In the genomic region with DNA sequence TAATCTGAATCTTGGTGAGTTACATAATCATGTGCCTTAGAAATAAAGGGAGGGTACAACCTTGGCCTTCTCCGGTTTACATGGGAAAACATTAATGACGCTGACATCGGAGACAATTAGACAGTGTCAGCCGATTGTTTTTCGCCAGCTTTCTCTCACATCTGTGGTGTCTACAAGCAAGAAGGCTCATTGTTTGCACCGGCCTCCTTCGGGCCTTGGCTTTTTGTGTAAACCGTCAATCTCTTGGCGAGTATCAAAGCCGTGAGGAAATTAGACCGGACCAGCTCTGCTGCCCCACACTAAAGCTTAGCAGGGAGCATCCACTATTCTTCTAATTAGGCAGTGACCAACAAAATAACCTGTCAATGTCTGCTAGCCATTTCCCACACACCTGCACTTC, we compare ENCODE assay signal across 19 mouse cellular contexts. TPM values are rescaled to one million over a fixed set of nuclear protein-coding genes. Genes with fewer than 3 reads are reported as not detected.
DNase-seq lines count a peak whose midpoint lies in the region; ATAC-seq and TF ChIP-seq lines count a peak whose summit lies in the region.
"Had no signal": no experiment of that assay in that cellular context is flagged by ENCODE, and none has a peak within 500 bp of the region (broad histone marks: within the 10 kb centered on the region; RNA-seq: fewer than 3 reads in every experiment).

No protein-coding gene starts in this region.

- peak; percentile 54 for DNase-seq in hindbrain, embryonic 10.5 days (ENCODE audit: low spot score)
- peak; percentile 56 for DNase-seq in embryonic facial prominence, embryonic 11.5 days (ENCODE audit: low spot score)
- DNase-seq in midbrain, postnatal 0 days (ENCODE audit: low spot score): peak; percentile 2
- no peak for DNase-seq in heart, postnatal 10 days
- no peak for DNase-seq in kidney, adult 8-10 months
- DNase-seq: cerebellum, adult 2 months; gastrocnemius, adult 2 months; kidney, postnatal 25 days had no signal

- ATAC-seq in hindbrain, embryonic 16.5 days: no peak
- ATAC-seq in embryonic facial prominence, embryonic 11.5 days (replicated peaks; ENCODE audit: insufficient number of reproducible peaks, low FRiP score, low TSS enrichment, low read depth): 0 out of 2 replicates have a peak, but pooled peaks have one; percentile 23
- no peak for ATAC-seq in hindbrain, embryonic 13.5 days (ENCODE audit: low FRiP score)
- no peak for ATAC-seq in midbrain, postnatal 0 days (ENCODE audit: low FRiP score)
- ATAC-seq in heart, embryonic 12.5 days (ENCODE audit: insufficient number of reproducible peaks, low FRiP score): no peak
- ATAC-seq: intestine, embryonic 16.5 days had no signal

- H3K4me1 ChIP-seq in hindbrain, embryonic 10.5 days (replicated peaks): peaks cover 45% of the 10 kb centered on the region
- peaks cover 6% of the 10 kb centered on the region for H3K4me1 ChIP-seq in hindbrain, embryonic 16.5 days (ENCODE audit: control insufficient read depth, insufficient read depth, low read depth, low read length)
- no peaks in the 10 kb centered on the region for H3K4me1 ChIP-seq in embryonic facial prominence, embryonic 11.5 days (ENCODE audit: control insufficient read depth, insufficient read depth, low read length)
- H3K4me1 ChIP-seq in hindbrain, embryonic 13.5 days (replicated peaks): peaks cover 6% of the 10 kb centered on the region
- H3K4me1 ChIP-seq in midbrain, postnatal 0 days (ENCODE audit: insufficient read depth, low read length): no peaks in the 10 kb centered on the region
- no peaks in the 10 kb centered on the region for H3K4me1 ChIP-seq in heart, embryonic 12.5 days (replicated peaks)
- H3K4me1 ChIP-seq: embryonic facial prominence, embryonic 12.5 days had no signal

- no peak overlapping the region for H3K27ac ChIP-seq in hindbrain, embryonic 10.5 days
- H3K27ac ChIP-seq in hindbrain, embryonic 16.5 days (ENCODE audit: low read depth, low read length): no peak overlapping the region
- no peak overlapping the region for H3K27ac ChIP-seq in embryonic facial prominence, embryonic 11.5 days (replicated peaks; ENCODE audit: low read depth, low read length)
- H3K27ac ChIP-seq in hindbrain, embryonic 13.5 days: no peak overlapping the region
- H3K27ac ChIP-seq in midbrain, postnatal 0 days (ENCODE audit: low read depth, low read length): no peak overlapping the region
- no peak overlapping the region for H3K27ac ChIP-seq in heart, embryonic 12.5 days (ENCODE audit: poor library complexity, severe bottlenecking)
- H3K27ac ChIP-seq: embryonic facial prominence, embryonic 12.5 days; gastrocnemius, adult 2 months had no signal

- H3K27me3 ChIP-seq in hindbrain, embryonic 10.5 days (ENCODE audit: insufficient read depth, poor library complexity, severe bottlenecking): peaks cover 69% of the 10 kb centered on the region
- H3K27me3 ChIP-seq in hindbrain, embryonic 16.5 days (replicated peaks; ENCODE audit: control insufficient read depth, insufficient read depth, low read length): no peaks in the 10 kb centered on the region; the same call in 1 of the 2 replicates
- no peaks in the 10 kb centered on the region for H3K27me3 ChIP-seq in embryonic facial prominence, embryonic 11.5 days (ENCODE audit: control insufficient read depth, insufficient read depth, low read length)
- H3K27me3 ChIP-seq in hindbrain, embryonic 13.5 days: peaks cover 36% of the 10 kb centered on the region
- peaks cover 10% of the 10 kb centered on the region; the same call in 1 of the 2 replicates for H3K27me3 ChIP-seq in midbrain, postnatal 0 days (ENCODE audit: insufficient read depth, low read length)
- peaks cover 7% of the 10 kb centered on the region; the same call in 1 of the 2 replicates for H3K27me3 ChIP-seq in heart, embryonic 12.5 days (replicated peaks)

- intact Hi-C loops in heart, postnatal 10 days (cut with DNase I): no loop called here

- TF ChIP-seq CTCF in midbrain, postnatal 0 days (IDR thresholded peaks at IDR 0.05): no peak

- no peak overlapping the region for H3K4me3 ChIP-seq in hindbrain, embryonic 10.5 days
- H3K4me3 ChIP-seq in hindbrain, embryonic 16.5 days (ENCODE audit: low read length): no peak overlapping the region
- no peak overlapping the region for H3K4me3 ChIP-seq in embryonic facial prominence, embryonic 11.5 days (ENCODE audit: low read depth, low read length)
- no peak overlapping the region for H3K4me3 ChIP-seq in hindbrain, embryonic 13.5 days
- no peak overlapping the region for H3K4me3 ChIP-seq in midbrain, postnatal 0 days (ENCODE audit: low read depth, low read length)
- H3K4me3 ChIP-seq in heart, embryonic 12.5 days: no peak overlapping the region
- H3K4me3 ChIP-seq: embryonic facial prominence, embryonic 12.5 days; gastrocnemius, adult 2 months had no signal

- no peak overlapping the region for H3K9ac ChIP-seq in hindbrain, embryonic 16.5 days (ENCODE audit: low read depth, low read length)
- H3K9ac ChIP-seq in embryonic facial prominence, embryonic 11.5 days (replicated peaks; ENCODE audit: low read length): no peak overlapping the region
- H3K9ac ChIP-seq in hindbrain, embryonic 13.5 days: 0 out of 2 replicates have a peak overlapping the region, but pooled peaks have one; percentile 13
- no peak overlapping the region for H3K9ac ChIP-seq in midbrain, postnatal 0 days (replicated peaks; ENCODE audit: low read length, poor library complexity, severe bottlenecking)
- H3K9ac ChIP-seq in heart, embryonic 12.5 days: no peak overlapping the region
- H3K9ac ChIP-seq: embryonic facial prominence, embryonic 12.5 days had no signal

- WGBS in hindbrain, embryonic 10.5 days: 18% methylated on average over 11 of the region's 11 CpGs
- WGBS in hindbrain, embryonic 16.5 days: 10% methylated on average over 11 of the region's 11 CpGs
- 23% methylated on average over 11 of the region's 11 CpGs for WGBS in embryonic facial prominence, embryonic 11.5 days
- WGBS in hindbrain, embryonic 13.5 days: 10% methylated on average over 11 of the region's 11 CpGs
- WGBS in midbrain, postnatal 0 days: 14% methylated on average over 11 of the region's 11 CpGs
- 81% methylated on average over 11 of the region's 11 CpGs for WGBS in heart, embryonic 12.5 days

- H3K9me3 ChIP-seq in hindbrain, embryonic 10.5 days: no peaks in the 10 kb centered on the region
- H3K9me3 ChIP-seq in hindbrain, embryonic 16.5 days (ENCODE audit: control insufficient read depth, low read length): no peaks in the 10 kb centered on the region
- no peaks in the 10 kb centered on the region for H3K9me3 ChIP-seq in embryonic facial prominence, embryonic 11.5 days (replicated peaks; ENCODE audit: control insufficient read depth, low read length)
- H3K9me3 ChIP-seq in hindbrain, embryonic 13.5 days: no peaks in the 10 kb centered on the region
- no peaks in the 10 kb centered on the region for H3K9me3 ChIP-seq in midbrain, postnatal 0 days (ENCODE audit: low read length)
- no peaks in the 10 kb centered on the region for H3K9me3 ChIP-seq in heart, embryonic 12.5 days (replicated peaks)
- H3K9me3 ChIP-seq: embryonic facial prominence, embryonic 12.5 days had no signal

- H3K4me2 ChIP-seq in hindbrain, embryonic 16.5 days (ENCODE audit: low read length): no peak overlapping the region
- no peak overlapping the region for H3K4me2 ChIP-seq in embryonic facial prominence, embryonic 11.5 days (ENCODE audit: low read depth, low read length)
- peak overlapping the region; percentile 19; the same call in 1 of the 2 replicates for H3K4me2 ChIP-seq in hindbrain, embryonic 13.5 days
- H3K4me2 ChIP-seq in midbrain, postnatal 0 days (ENCODE audit: low read depth, low read length, poor library complexity, severe bottlenecking): no peak overlapping the region
- H3K4me2 ChIP-seq in heart, embryonic 12.5 days: no peak overlapping the region
- H3K4me2 ChIP-seq: embryonic facial prominence, embryonic 12.5 days; liver, embryonic 11.5 days had no signal

- no peaks in the 10 kb centered on the region for H3K36me3 ChIP-seq in hindbrain, embryonic 10.5 days
- H3K36me3 ChIP-seq in hindbrain, embryonic 16.5 days (ENCODE audit: control insufficient read depth, insufficient read depth, low read length): no peaks in the 10 kb centered on the region
- no peaks in the 10 kb centered on the region for H3K36me3 ChIP-seq in embryonic facial prominence, embryonic 11.5 days (replicated peaks; ENCODE audit: control insufficient read depth, insufficient read depth, low read depth, low read length)
- H3K36me3 ChIP-seq in hindbrain, embryonic 13.5 days: no peaks in the 10 kb centered on the region
- no peaks in the 10 kb centered on the region for H3K36me3 ChIP-seq in midbrain, postnatal 0 days (ENCODE audit: insufficient read depth, low read length)
- no peaks in the 10 kb centered on the region for H3K36me3 ChIP-seq in heart, embryonic 12.5 days
- H3K36me3 ChIP-seq: embryonic facial prominence, embryonic 12.5 days had no signal

RNA-seq across cellular contexts. Expression of gene Vax1, which starts 36.7 kb away (rescaled TPM):
- 0.25 TPM in 1 of 2 replicates, not detected in the other for polyA plus RNA-seq in hindbrain, embryonic 10.5 days (2016; fragmentation: Nextera tagmentation; extraction: Ambion mirVana)
- 0.31 TPM in 1 of 2 replicates, not detected in the other for polyA plus RNA-seq in hindbrain, embryonic 16.5 days (2015; fragmentation: Nextera tagmentation; extraction: Ambion mirVana)
- polyA plus RNA-seq in embryonic facial prominence, embryonic 11.5 days (2014; fragmentation: Nextera tagmentation; extraction: Ambion mirVana): 2.2 and 2.6 TPM in 2 replicates
- not detected in 2 replicates for polyA plus RNA-seq in hindbrain, embryonic 13.5 days (2015; fragmentation: Nextera tagmentation; extraction: Ambion mirVana)
- not detected in 2 replicates for total RNA-seq in midbrain, postnatal 0 days (2014; rRNA removed)
- 0.91 and 2.2 TPM in 2 replicates for polyA plus RNA-seq in midbrain, postnatal 0 days (2015; fragmentation: Nextera tagmentation; extraction: Ambion mirVana)
- polyA plus RNA-seq in heart, embryonic 12.5 days (2016; fragmentation: Nextera tagmentation; extraction: Ambion mirVana): not detected in 2 replicates
- not detected for total RNA-seq in heart, postnatal 10 days (2021)
- total RNA-seq: adrenal gland, adult 18-20 months; gastrocnemius, adult 2 months; heart, adult 8-10 months; heart, postnatal 25 days; megakaryocyte, adult 5-6 weeks had no signal
- polyA plus RNA-seq: intestine, embryonic 16.5 days; liver, embryonic 11.5 days; lung, embryonic 16.5 days had no signal

RNA-seq across cellular contexts. Expression of gene Shtn1, which starts 57.3 kb away (rescaled TPM):
- polyA plus RNA-seq in hindbrain, embryonic 10.5 days (2016; fragmentation: Nextera tagmentation; extraction: Ambion mirVana): 1.3 and 1.8 TPM in 2 replicates
- 57.0 and 59.3 TPM in 2 replicates for polyA plus RNA-seq in hindbrain, embryonic 16.5 days (2015; fragmentation: Nextera tagmentation; extraction: Ambion mirVana)
- 5.9 and 6.3 TPM in 2 replicates for polyA plus RNA-seq in embryonic facial prominence, embryonic 11.5 days (2014; fragmentation: Nextera tagmentation; extraction: Ambion mirVana)
- 29.6 and 29.8 TPM in 2 replicates for polyA plus RNA-seq in hindbrain, embryonic 13.5 days (2015; fragmentation: Nextera tagmentation; extraction: Ambion mirVana)
- total RNA-seq in midbrain, postnatal 0 days (2014; rRNA removed): 69.8 and 70.9 TPM in 2 replicates
- 67.5 and 68.1 TPM in 2 replicates for polyA plus RNA-seq in midbrain, postnatal 0 days (2015; fragmentation: Nextera tagmentation; extraction: Ambion mirVana)
- polyA plus RNA-seq in heart, embryonic 12.5 days (2016; fragmentation: Nextera tagmentation; extraction: Ambion mirVana): 0.41 and 0.95 TPM in 2 replicates
- total RNA-seq in heart, postnatal 10 days (2021): 1 to 10 TPM; 2.6 TPM

Comparison
In these comparisons a context has a peak if more than half of its experiments do, and no peak if none do; other contexts are left out.
1. DNase-seq: peak in hindbrain, embryonic 10.5 days (single experiment), embryonic facial prominence, embryonic 11.5 days (single experiment) and midbrain, postnatal 0 days (single experiment); none in heart, postnatal 10 days (0 of 2) and kidney, adult 8-10 months (0 of 2).